Mouse (Mus musculus) central nervous system, embryonic 11.5 days (tissue): ENCODE measurements around the gene Rbck1. TPM values are rescaled to one million over a fixed set of nuclear protein-coding genes. Genes with fewer than 3 reads are reported as not detected.

ENCODE experiments used
- polyA plus RNA-seq: library from polyadenylated mRNA; depleted of rRNA; stranded (reverse); fragments of >200 nt; gene quantifications from 2 replicates; pipeline ENCODE4 v1.2.3, GENCODE M21; 2012; rRNA removed

The Rbck1 gene
- 145 and 183 TPM in 2 replicates for polyA plus RNA-seq

GRCm38 (mm10) chr2:152332101-152332825 is at the start of gene Rbck1:
Rbck1 (minus strand) TSS chr2:152332653.

GRCm38 (mm10) chr2:152376345-152376741 is 43.9 kb upstream of the Rbck1 start, which contains the start of gene Nrsn2:
Nrsn2 (minus strand) TSS chr2:152376638.

GRCm38 (mm10) chr2:152343329-152344213 is 11.1 kb upstream of the Rbck1 start, which contains the start of gene Trib3:
Trib3 (minus strand) TSS chr2:152344032.

GRCm38 (mm10) chr2:152293727-152294475 is 38.6 kb downstream of the Rbck1 start, which contains the start of gene Tbc1d20:
Tbc1d20 (plus strand) TSS chr2:152293828.

Other genes with a start within 250 kb of the Rbck1 start
- gene Srxn1, start 227.1 kb downstream of the Rbck1 start, polyA plus RNA-seq, result 9.6 and 11.0 TPM in 2 replicates
- gene Tcf15, start 189.1 kb downstream of the Rbck1 start, polyA plus RNA-seq, result 4.7 and 14.1 TPM in 2 replicates
- 81.5 and 106 TPM in 2 replicates for gene Csnk2a1, start 105.8 kb downstream of the Rbck1 start, polyA plus RNA-seq
- gene Tbc1d20, start 38.8 kb downstream of the Rbck1 start, polyA plus RNA-seq, result 27.5 and 39.2 TPM in 2 replicates
- 1.2 and 1.3 TPM in 2 replicates for gene Trib3, start 11.4 kb upstream of the Rbck1 start, polyA plus RNA-seq
- 4.1 and 6.5 TPM in 2 replicates for gene Nrsn2, start 44.0 kb upstream of the Rbck1 start, polyA plus RNA-seq
- gene Sox12, start 65.4 kb upstream of the Rbck1 start, polyA plus RNA-seq, result 51.5 and 69.9 TPM in 2 replicates
- 42.1 and 60.6 TPM in 2 replicates for gene Zcchc3, start 82.4 kb upstream of the Rbck1 start, polyA plus RNA-seq
- 1.0 and 1.4 TPM in 2 replicates for gene 6820408C15Rik, start 82.9 kb upstream of the Rbck1 start, polyA plus RNA-seq
- not detected in 2 replicates for gene Defb23, start 132.0 kb upstream of the Rbck1 start, polyA plus RNA-seq
- gene Defb20, start 144.4 kb upstream of the Rbck1 start, polyA plus RNA-seq, result not detected in 2 replicates
- gene Defb22, start 157.5 kb upstream of the Rbck1 start, polyA plus RNA-seq, result not detected in 2 replicates
- not detected in 2 replicates for gene Defb26, start 179.0 kb upstream of the Rbck1 start, polyA plus RNA-seq
- not detected in 2 replicates for gene Defb28, start 185.6 kb upstream of the Rbck1 start, polyA plus RNA-seq
- not detected in 2 replicates for gene Defb29, start 207.4 kb upstream of the Rbck1 start, polyA plus RNA-seq
- gene Gm17416, start 236.7 kb upstream of the Rbck1 start, polyA plus RNA-seq, result not detected in 2 replicates
- gene Defb21, start 240.1 kb upstream of the Rbck1 start, polyA plus RNA-seq, result not detected in 2 replicates
- gene Defb19, start 247.7 kb upstream of the Rbck1 start, polyA plus RNA-seq, result not detected in 2 replicates